Mouse (Mus musculus) lung, postnatal 0 days (tissue): ENCODE measurements at regions not wholly inside any gene's neighbourhood (a gene's known extent, or its start where the extent isn't known, plus 50 kb on each side); places are given as distances from the start of the nearest gene placed in this dataset.

Source experiments
- CTCF ChIP-seq: IDR thresholded peaks from 2 replicates; pipeline ENCODE4 v1.5.1; 2016; ENCODE audit warnings: antibody characterized with exemption, mild to moderate bottlenecking
- EP300 ChIP-seq: IDR thresholded peaks from 2 replicates; pipeline ENCODE4 v1.6.1; 2016; ENCODE audit warnings: antibody characterized with exemption, mild to moderate bottlenecking, control low read depth

DNA sequence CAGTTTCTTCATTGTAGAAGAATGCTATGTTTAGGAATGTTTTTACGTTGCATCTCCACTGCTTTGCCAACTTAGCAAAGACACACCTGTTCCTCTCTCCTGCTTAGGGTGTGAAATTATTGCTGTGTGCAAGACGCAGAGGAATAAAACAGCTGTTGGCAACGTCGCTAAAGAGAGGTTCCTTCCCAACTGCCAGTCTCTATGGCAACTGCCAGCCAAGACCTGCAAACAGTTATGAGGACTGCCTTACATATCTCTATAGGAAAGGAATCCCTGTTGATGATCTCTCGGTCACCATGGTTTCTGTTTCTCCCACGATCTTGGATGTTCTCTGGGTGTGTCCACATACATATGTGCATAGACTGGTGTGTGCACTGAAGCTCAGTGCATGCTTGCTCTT, 109.6 kb upstream of the Gm26657 start:
- no peak for TF ChIP-seq CTCF
- no peak for TF ChIP-seq EP300
